Mouse (Mus musculus) intestine, embryonic 16.5 days (tissue): Measurements from ENCODE around the gene Tent2. TPM values are rescaled to one million over a fixed set of nuclear protein-coding genes. Genes with fewer than 3 reads are reported as not detected.

Experiments used
- ATAC-seq: fragments of 200-750 bp; cut with Nextera tagmentation; 2 replicates; pipeline ENCODE4 v1.8.0; 2017; ENCODE audit warnings: moderate TSS enrichment, moderate library complexity
- H3K27ac ChIP-seq: fragments of 300-500 bp; sonication (generic); 2 replicates; pipeline ENCODE4 v1.5.1; 2014; ENCODE audit warnings: mild to moderate bottlenecking, low read length
- H3K27me3 ChIP-seq: fragments of 300-500 bp; sonication (generic); replicated peaks from 2 replicates; pipeline ENCODE4 v1.6.1; 2014; ENCODE audit warnings: low read length, control low read depth, mixed read lengths; ENCODE audit not compliant: control insufficient read depth, insufficient read depth
- H3K36me3 ChIP-seq: fragments of 300-500 bp; sonication (generic); 2 replicates; pipeline ENCODE4 v1.6.1; 2014; ENCODE audit warnings: low read length, control low read depth; ENCODE audit not compliant: control insufficient read depth, insufficient read depth
- H3K4me1 ChIP-seq: fragments of 300-500 bp; sonication (generic); 2 replicates; pipeline ENCODE4 v1.6.1; 2014; ENCODE audit warnings: low read length, control low read depth, mixed read lengths; ENCODE audit not compliant: control insufficient read depth, insufficient read depth
- H3K4me2 ChIP-seq: fragments of 300-500 bp; sonication (generic); 2 replicates; pipeline ENCODE4 v1.6.1; 2014; ENCODE audit warnings: low read depth, low read length, control low read depth
- H3K4me3 ChIP-seq: fragments of 300-500 bp; sonication (generic); 2 replicates; pipeline ENCODE4 v1.5.1; 2014; ENCODE audit warnings: mild to moderate bottlenecking, low read length
- H3K9ac ChIP-seq: fragments of 300-500 bp; sonication (generic); 2 replicates; pipeline ENCODE4 v1.6.1; 2014; ENCODE audit warnings: low read depth, low read length
- H3K9me3 ChIP-seq: fragments of 300-500 bp; sonication (generic); 2 replicates; pipeline ENCODE4 v1.6.1; 2016; ENCODE audit warnings: low read length, control low read depth; ENCODE audit not compliant: control insufficient read depth
- WGBS: fragments of 180-500 bp; shearing (Covaris S2); extraction: QIAGEN DNeasy Blood & Tissue Kit; methylation state at CpG from one replicate; pipeline ENCODE4 v1.1.7; 2014; 5-methylcytosine and 5-hydroxymethylcytosine counted together
- polyA plus RNA-seq: library from polyadenylated mRNA; unstranded; fragments of >200 nt; fragmentation: Nextera tagmentation; extraction: Ambion mirVana; gene quantifications from 2 replicates; pipeline ENCODE4 v1.2.1, GENCODE M21; 2015

The Tent2 gene
- 49.3 and 50.3 TPM in 2 replicates for polyA plus RNA-seq

GRCm38 (mm10) chr13:93191831-93192645, at the start of gene Tent2:
Gene Tent2, minus strand, starts transcription at chr13:93192385.
- Histone ChIP-seq H3K4me2 (peak within 1 kb of the TSS; percentile 77), H3K36me3 (no peaks in the 10 kb centered on the region), H3K4me3 (peak within 1 kb of the TSS; percentile 97), H3K9me3 (no peaks in the 10 kb centered on the region), H3K27me3 (no peaks in the 10 kb centered on the region), H3K4me1 (peaks cover 8% of the 10 kb centered on the region), H3K27ac (peak within 1 kb of the TSS; percentile 95), H3K9ac (peak within 1 kb of the TSS; percentile 94)
- peak; percentile 99 for ATAC-seq
- under 1% methylated on average over 72 of the region's 72 CpGs for WGBS

- no peak overlapping the region for H3K4me3 ChIP-seq
- 79% methylated on average over 3 of the region's 3 CpGs for WGBS
Observed at GRCm38 (mm10) chr13:93241180-93241579, 49.0 kb upstream of the Tent2 start.

GRCm38 (mm10) chr13:93239561-93239960, 47.4 kb upstream of the Tent2 start:
- ATAC-seq = no peak
- H3K9ac ChIP-seq = no peak overlapping the region
- no peak overlapping the region for H3K27ac ChIP-seq
- H3K4me2 ChIP-seq = no peak overlapping the region
- H3K4me3 ChIP-seq = no peak overlapping the region
- 46% methylated on average over 6 of the region's 7 CpGs for WGBS
- H3K36me3 ChIP-seq = no peaks in the 10 kb centered on the region
- no peaks in the 10 kb centered on the region for H3K27me3 ChIP-seq
- peaks cover 9% of the 10 kb centered on the region for H3K4me1 ChIP-seq
- no peaks in the 10 kb centered on the region for H3K9me3 ChIP-seq

More at GRCm38 (mm10) chr13:93241180-93241579, 49.0 kb upstream of the Tent2 start:
- ATAC-seq = no peak
- H3K36me3 ChIP-seq = no peaks in the 10 kb centered on the region
- no peaks in the 10 kb centered on the region for H3K27me3 ChIP-seq
- H3K9ac ChIP-seq = no peak overlapping the region
- H3K4me1 ChIP-seq = peaks cover 9% of the 10 kb centered on the region
- H3K4me2 ChIP-seq = no peak overlapping the region
- H3K9me3 ChIP-seq = no peaks in the 10 kb centered on the region
- H3K27ac ChIP-seq = no peak overlapping the region

DNA sequence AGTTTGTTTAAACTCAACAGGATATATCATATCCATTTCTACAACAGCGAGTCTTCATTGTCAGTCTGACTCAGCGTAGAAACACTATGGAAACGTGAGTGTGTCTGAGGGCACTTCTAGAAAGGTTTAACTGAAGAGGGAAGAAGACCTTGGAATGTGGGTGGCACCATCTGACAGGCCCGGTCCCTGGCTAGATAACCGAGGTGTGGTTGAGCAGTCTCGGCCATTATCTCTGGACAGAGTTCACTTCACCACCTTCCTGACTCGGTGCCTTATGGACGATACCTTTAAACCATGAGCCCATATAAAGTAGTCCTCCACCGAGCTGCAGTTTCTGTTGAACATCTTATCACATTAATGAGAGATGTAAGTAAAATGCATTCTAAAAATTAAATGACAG, 46.9 kb upstream of the Tent2 start:
- Histone ChIP-seq H3K9ac (no peak overlapping the region), H3K4me2 (no peak overlapping the region), H3K4me1 (peaks cover 9% of the 10 kb centered on the region), H3K27ac (no peak overlapping the region; the same call in 1 of the 2 replicates), H3K27me3 (no peaks in the 10 kb centered on the region), H3K4me3 (no peak overlapping the region), H3K36me3 (no peaks in the 10 kb centered on the region), H3K9me3 (no peaks in the 10 kb centered on the region)
- 57% methylated on average over 9 of the region's 9 CpGs for WGBS
- peak; percentile 86 for ATAC-seq

GRCm38 (mm10) chr13:93237677-93238398, 45.7 kb upstream of the Tent2 start:
- H3K9me3 ChIP-seq = no peaks in the 10 kb centered on the region
- peak; percentile 59 for ATAC-seq

DNA sequence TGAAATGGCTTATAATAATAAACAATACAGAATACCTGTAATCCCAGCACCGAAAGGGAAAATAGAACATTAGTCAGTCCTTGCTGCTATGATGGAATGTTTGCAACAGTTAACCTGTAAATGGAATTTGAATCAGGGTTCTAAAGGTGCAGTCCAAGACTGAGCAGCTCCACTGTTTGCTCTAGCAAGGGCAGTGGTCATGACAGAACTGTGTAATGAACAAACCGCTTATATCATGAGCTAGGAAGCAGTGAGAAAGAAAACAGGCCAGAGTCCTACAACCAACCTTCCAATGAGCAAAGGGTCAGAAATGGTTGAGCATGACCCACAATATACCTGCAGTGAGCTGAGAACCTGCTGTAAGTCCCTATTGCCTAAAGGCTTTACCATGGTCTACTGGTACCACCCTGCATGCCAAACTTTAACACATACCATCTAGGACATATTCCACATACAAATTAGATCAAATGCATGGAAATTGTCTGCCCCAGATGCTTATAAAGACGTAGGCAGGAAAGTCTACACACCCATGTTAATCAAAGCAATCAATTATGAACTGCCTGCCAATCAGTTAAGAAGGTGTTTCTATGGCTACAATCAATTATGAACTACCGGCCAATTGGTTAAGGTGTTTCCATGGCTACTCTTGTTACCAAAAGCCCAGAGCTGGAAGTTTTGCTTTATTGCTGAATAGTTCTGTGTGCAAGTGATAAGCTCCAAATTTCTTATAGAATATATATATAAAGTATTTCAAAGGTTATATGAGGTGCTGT, 42.3 kb upstream of the Tent2 start:
- Histone ChIP-seq H3K4me1 (peaks cover 9% of the 10 kb centered on the region), H3K4me3 (no peak overlapping the region), H3K27me3 (no peaks in the 10 kb centered on the region), H3K9ac (no peak overlapping the region), H3K4me2 (no peak overlapping the region), H3K27ac (no peak overlapping the region; the same call in 1 of the 2 replicates), H3K36me3 (no peaks in the 10 kb centered on the region), H3K9me3 (no peaks in the 10 kb centered on the region)
- 80% methylated on average over 4 of the region's 4 CpGs for WGBS
- ATAC-seq = no peak

More at GRCm38 (mm10) chr13:93237677-93238398, 45.7 kb upstream of the Tent2 start:
- peak overlapping the region; percentile 52; the same call in 1 of the 2 replicates for H3K27ac ChIP-seq
- H3K4me2 ChIP-seq = no peak overlapping the region
- WGBS = 53% methylated on average over 9 of the region's 9 CpGs
- H3K27me3 ChIP-seq = no peaks in the 10 kb centered on the region
- no peak overlapping the region for H3K9ac ChIP-seq
- H3K4me3 ChIP-seq = no peak overlapping the region
- H3K36me3 ChIP-seq = no peaks in the 10 kb centered on the region
- peaks cover 9% of the 10 kb centered on the region for H3K4me1 ChIP-seq

DNA sequence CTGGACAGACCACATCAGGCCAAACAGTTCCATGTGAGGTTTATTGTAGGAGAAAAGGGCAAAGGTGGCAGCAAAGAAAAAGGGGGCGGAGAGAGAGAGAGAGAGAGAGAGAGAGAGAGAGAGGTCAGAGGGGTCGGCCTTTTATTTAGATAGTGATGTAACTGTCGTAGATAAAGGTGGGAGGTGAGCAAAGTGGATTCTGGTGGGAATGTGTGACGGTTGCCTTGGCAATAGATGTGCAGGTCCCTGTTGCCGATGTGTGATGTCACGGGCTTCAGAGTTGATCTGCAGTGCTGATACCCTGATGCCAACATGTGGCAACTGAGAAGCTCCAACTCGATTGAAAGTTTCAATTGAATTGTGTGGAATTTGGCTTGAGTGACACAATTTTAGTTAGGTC, 40.1 kb upstream of the Tent2 start:
- ATAC-seq = no peak

DNA sequence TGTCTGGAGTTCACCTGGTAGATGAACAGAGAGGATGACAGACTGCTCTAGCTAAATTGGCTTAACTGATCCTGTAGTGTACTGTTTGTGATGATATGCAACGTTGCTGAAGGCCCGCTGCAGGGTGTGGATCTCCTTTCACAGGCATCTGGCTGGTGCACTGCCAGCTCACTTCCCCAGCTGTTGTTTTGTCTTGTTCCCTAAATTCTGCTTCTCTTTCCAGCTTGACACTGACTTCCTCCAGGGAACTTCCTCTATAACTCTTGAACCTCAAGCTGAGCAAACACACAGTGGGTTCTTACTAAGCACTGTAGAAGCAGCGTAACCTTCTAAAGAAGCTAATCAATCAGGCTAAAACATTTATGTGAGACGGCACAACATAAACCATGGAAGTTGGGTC, 38.8 kb upstream of the Tent2 start:
- WGBS = 59% methylated on average over 4 of the region's 4 CpGs
- no peak overlapping the region for H3K4me3 ChIP-seq
- H3K9me3 ChIP-seq = no peaks in the 10 kb centered on the region
- no peak overlapping the region for H3K27ac ChIP-seq
- H3K4me2 ChIP-seq = no peak overlapping the region
- no peaks in the 10 kb centered on the region for H3K27me3 ChIP-seq
- H3K36me3 ChIP-seq = no peaks in the 10 kb centered on the region
- no peak for ATAC-seq
- no peak overlapping the region for H3K9ac ChIP-seq
- no peaks in the 10 kb centered on the region for H3K4me1 ChIP-seq

More for the DNA sequence above, 40.1 kb upstream of the Tent2 start:
- H3K4me1 ChIP-seq = no peaks in the 10 kb centered on the region
- H3K27me3 ChIP-seq = no peaks in the 10 kb centered on the region
- H3K27ac ChIP-seq = no peak overlapping the region
- no peak overlapping the region for H3K9ac ChIP-seq
- H3K9me3 ChIP-seq = no peaks in the 10 kb centered on the region
- H3K36me3 ChIP-seq = no peaks in the 10 kb centered on the region
- WGBS = 73% methylated on average over 7 of the region's 7 CpGs
- H3K4me2 ChIP-seq = no peak overlapping the region
- H3K4me3 ChIP-seq = no peak overlapping the region

- Histone ChIP-seq H3K27ac (no peak overlapping the region), H3K36me3 (no peaks in the 10 kb centered on the region), H3K4me2 (no peak overlapping the region), H3K27me3 (no peaks in the 10 kb centered on the region), H3K9ac (no peak overlapping the region), H3K4me3 (no peak overlapping the region), H3K4me1 (no peaks in the 10 kb centered on the region), H3K9me3 (no peaks in the 10 kb centered on the region)
- ATAC-seq = no peak
- WGBS = 46% methylated on average over 1 of the region's 1 CpGs
Observed at GRCm38 (mm10) chr13:93211741-93212140, 19.6 kb upstream of the Tent2 start.
